Mouse (Mus musculus) megakaryocyte, embryonic 14.5 days (primary cell): ENCODE data around the gene Sulf2. TPM values are rescaled to one million over a fixed set of nuclear protein-coding genes. Genes with fewer than 3 reads are reported as not detected.

Source experiments
- H3K27me3 ChIP-seq: replicated peaks from 2 replicates; pipeline ENCODE3; 2012; ENCODE audit warnings: inconsistent platforms
- H3K36me3 ChIP-seq: replicated peaks from 2 replicates; pipeline ENCODE3; 2012; ENCODE audit warnings: low read length, inconsistent platforms, mixed read lengths
- H3K4me1 ChIP-seq: 2 replicates; pipeline ENCODE4 v1.6.1; 2012; ENCODE audit warnings: inconsistent platforms
- H3K4me3 ChIP-seq: replicated peaks from 2 replicates; pipeline ENCODE3; 2012; ENCODE audit warnings: moderate library complexity, mild to moderate bottlenecking, inconsistent platforms
- H3K9me3 ChIP-seq: 2 replicates; pipeline ENCODE4 v1.6.1; 2012; ENCODE audit warnings: inconsistent platforms
- FLI1 ChIP-seq: IDR thresholded peaks from 2 replicates; pipeline ENCODE4 v1.6.1; 2012; ENCODE audit warnings: low read length, inconsistent platforms, mixed read lengths
- GATA1 ChIP-seq: IDR thresholded peaks from 3 replicates; pipeline ENCODE4 v1.6.1; 2012; ENCODE audit warnings: mixed read lengths, low read length, inconsistent platforms, borderline replicate concordance
- polyA plus RNA-seq: library from polyadenylated mRNA; stranded (reverse); fragments of >175 nt; gene quantifications from 2 replicates; pipeline ENCODE4 v1.2.3, GENCODE M21; 2012; ENCODE audit warnings: low replicate concordance; ENCODE audit not compliant: insufficient read depth

The Sulf2 gene
- polyA plus RNA-seq, 1 experiment: 4.8 TPM

- Histone ChIP-seq H3K27me3 (no peaks in the 10 kb centered on the region), H3K9me3 (no peaks in the 10 kb centered on the region), H3K4me3 (no peak overlapping the region), H3K4me1 (peaks cover 42% of the 10 kb centered on the region), H3K36me3 (peaks cover 88% of the 10 kb centered on the region)
- TF ChIP-seq GATA1 (no peak), FLI1 (no peak)
These were observed 106.6 kb downstream of the Sulf2 start for GRCm38 (mm10) chr2:166048852-166049251.

- TF ChIP-seq GATA1 (no peak), FLI1 (no peak)
- H3K36me3 ChIP-seq: peaks cover 87% of the 10 kb centered on the region
These were observed 107.5 kb downstream of the Sulf2 start for GRCm38 (mm10) chr2:166047931-166048330.

GRCm38 (mm10) chr2:166045549-166046501 is 109.6 kb downstream of the Sulf2 start:
- Histone ChIP-seq H3K27me3 (no peaks in the 10 kb centered on the region), H3K9me3 (no peaks in the 10 kb centered on the region), H3K36me3 (peaks cover 81% of the 10 kb centered on the region), H3K4me3 (peak overlapping the region; percentile 75), H3K4me1 (peaks cover 69% of the 10 kb centered on the region)
- no peak for TF ChIP-seq FLI1
- TF ChIP-seq GATA1: no peak

More at GRCm38 (mm10) chr2:166047931-166048330, 107.5 kb downstream of the Sulf2 start:
- Histone ChIP-seq H3K4me1 (peaks cover 50% of the 10 kb centered on the region), H3K9me3 (no peaks in the 10 kb centered on the region), H3K4me3 (no peak overlapping the region), H3K27me3 (no peaks in the 10 kb centered on the region)

GRCm38 (mm10) chr2:166045006-166045405 is 110.5 kb downstream of the Sulf2 start:
- H3K4me1 ChIP-seq: peaks cover 76% of the 10 kb centered on the region
- peak overlapping the region; percentile 82 for H3K4me3 ChIP-seq
- no peaks in the 10 kb centered on the region for H3K9me3 ChIP-seq
- peaks cover 81% of the 10 kb centered on the region for H3K36me3 ChIP-seq
- no peak for TF ChIP-seq FLI1
- TF ChIP-seq GATA1: no peak
- H3K27me3 ChIP-seq: no peaks in the 10 kb centered on the region

GRCm38 (mm10) chr2:166042542-166042941 is 112.9 kb downstream of the Sulf2 start:
- Histone ChIP-seq H3K4me3 (peak overlapping the region; percentile 14), H3K36me3 (peaks cover 75% of the 10 kb centered on the region), H3K27me3 (no peaks in the 10 kb centered on the region), H3K9me3 (no peaks in the 10 kb centered on the region), H3K4me1 (peaks cover 86% of the 10 kb centered on the region)
- TF ChIP-seq GATA1: no peak
- no peak for TF ChIP-seq FLI1

GRCm38 (mm10) chr2:166039681-166040080 is 115.8 kb downstream of the Sulf2 start:
- Histone ChIP-seq H3K4me1 (peaks cover 94% of the 10 kb centered on the region), H3K36me3 (peaks cover 83% of the 10 kb centered on the region), H3K9me3 (no peaks in the 10 kb centered on the region), H3K27me3 (no peaks in the 10 kb centered on the region), H3K4me3 (no peak overlapping the region)
- TF ChIP-seq GATA1 (no peak), FLI1 (no peak)

GRCm38 (mm10) chr2:166035725-166036124 is 119.7 kb downstream of the Sulf2 start:
- Histone ChIP-seq H3K9me3 (no peaks in the 10 kb centered on the region), H3K27me3 (no peaks in the 10 kb centered on the region), H3K4me3 (no peak overlapping the region), H3K4me1 (peaks cover 84% of the 10 kb centered on the region), H3K36me3 (peaks cover 64% of the 10 kb centered on the region)
- TF ChIP-seq GATA1: no peak
- TF ChIP-seq FLI1: no peak

- TF ChIP-seq GATA1 (no peak), FLI1 (no peak)
- H3K27me3 ChIP-seq: no peaks in the 10 kb centered on the region
- H3K4me3 ChIP-seq: peak overlapping the region; percentile 28
- H3K36me3 ChIP-seq: peaks cover 58% of the 10 kb centered on the region
- no peaks in the 10 kb centered on the region for H3K9me3 ChIP-seq
- H3K4me1 ChIP-seq: peaks cover 84% of the 10 kb centered on the region
These were observed 120.4 kb downstream of the Sulf2 start for GRCm38 (mm10) chr2:166034967-166035490.

- H3K9me3 ChIP-seq: no peaks in the 10 kb centered on the region
- H3K36me3 ChIP-seq: peaks cover 44% of the 10 kb centered on the region
- no peak for TF ChIP-seq GATA1
- peaks cover 86% of the 10 kb centered on the region for H3K4me1 ChIP-seq
- H3K4me3 ChIP-seq: no peak overlapping the region
- H3K27me3 ChIP-seq: no peaks in the 10 kb centered on the region
These were observed 122.8 kb downstream of the Sulf2 start for GRCm38 (mm10) chr2:166032628-166033027.
